Mouse (Mus musculus): ENCODE measurements around the gene Pacsin2. TPM values are rescaled to one million over a fixed set of nuclear protein-coding genes. Genes with fewer than 3 reads are reported as not detected.
"Not testable (repeated sequence)": the region's sequence is repeated elsewhere in the genome, so short reads cannot be mapped to it uniquely, and the experiment has no call there.

The Pacsin2 gene
- total RNA-seq, 2 experiments from 2014 or later, result 105 to 116 TPM

DNA sequence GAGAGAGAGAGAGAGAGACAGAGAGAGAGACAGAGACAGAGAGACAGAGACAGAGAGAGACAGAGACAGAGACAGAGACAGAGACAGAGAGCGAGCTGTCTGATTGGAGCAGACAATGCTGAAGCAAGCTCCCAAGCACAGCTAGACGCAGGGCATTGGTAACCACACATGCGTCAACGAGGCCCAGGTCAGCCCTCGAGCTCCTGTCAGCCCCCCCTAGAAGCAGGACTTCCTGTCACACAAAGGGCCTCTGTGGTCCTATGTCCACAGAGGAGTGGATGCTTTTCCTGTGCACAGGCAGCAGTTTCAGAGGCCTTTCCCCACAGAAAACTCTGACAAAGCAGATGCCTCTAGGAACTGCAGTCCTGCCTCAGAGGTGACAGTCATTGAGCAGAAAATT, 38.6 kb downstream of the Pacsin2 start:
- DNase-seq (ENCODE audit: low spot score in 2 of 2), result no peak

DNA sequence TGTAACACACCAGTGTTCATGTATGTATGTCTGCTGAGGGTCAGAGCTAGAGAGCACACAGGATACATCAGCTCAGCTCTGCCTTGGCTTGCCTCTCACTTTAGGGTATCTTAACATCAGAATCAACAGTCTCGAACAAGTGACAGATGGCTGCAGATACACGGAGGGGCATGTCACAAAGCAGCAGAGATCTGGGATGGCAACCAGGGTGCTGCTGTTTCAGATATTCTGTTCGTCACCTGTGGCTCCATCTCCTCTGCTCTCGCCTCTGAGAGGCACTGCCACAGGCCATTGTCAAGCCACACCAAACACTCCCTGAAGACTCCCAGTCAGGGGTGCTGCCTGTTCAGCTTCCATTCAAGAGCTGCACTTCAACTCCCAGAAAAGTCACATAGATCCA, 39.1 kb downstream of the Pacsin2 start:
- no peak for DNase-seq (ENCODE audit: low spot score in 2 of 2)

DNA sequence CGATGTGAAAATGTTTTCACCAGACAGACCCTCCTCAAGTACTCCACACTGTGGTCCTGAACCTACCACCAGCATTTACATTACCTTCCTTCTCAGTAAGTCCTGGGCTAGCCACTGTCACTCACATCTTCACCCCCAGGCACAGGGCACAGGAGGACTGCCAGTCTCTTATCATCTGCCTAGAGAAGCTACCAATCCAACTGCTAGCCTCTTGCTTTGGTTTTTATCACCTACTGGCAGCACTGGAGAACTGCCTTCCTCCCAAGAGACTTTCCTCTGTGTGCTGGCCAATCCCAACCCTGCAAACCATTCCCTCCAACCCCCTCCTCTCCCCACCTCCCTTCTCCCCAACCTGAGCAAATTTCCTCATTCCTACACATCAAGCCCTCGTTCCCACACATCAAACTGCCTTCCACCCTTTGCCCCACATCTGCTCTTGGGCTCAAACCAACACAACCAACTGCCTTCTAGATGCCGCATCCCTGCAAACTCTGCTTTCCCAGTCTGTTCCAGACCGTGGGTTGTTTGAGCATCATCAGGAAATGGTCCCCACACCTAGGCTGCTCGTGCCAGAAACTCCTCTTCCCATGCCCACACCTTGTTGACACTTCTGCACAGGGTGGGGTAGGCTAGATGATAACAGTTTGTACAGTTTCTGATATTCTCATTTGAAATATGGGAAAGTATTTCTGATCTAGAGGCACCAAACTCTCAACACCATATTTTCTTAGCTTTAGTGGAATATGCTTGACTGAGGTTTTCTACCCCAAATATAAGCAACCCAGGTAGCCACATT, 40.6 kb downstream of the Pacsin2 start:
- no peak for DNase-seq (ENCODE audit: low spot score in 2 of 2)

DNA sequence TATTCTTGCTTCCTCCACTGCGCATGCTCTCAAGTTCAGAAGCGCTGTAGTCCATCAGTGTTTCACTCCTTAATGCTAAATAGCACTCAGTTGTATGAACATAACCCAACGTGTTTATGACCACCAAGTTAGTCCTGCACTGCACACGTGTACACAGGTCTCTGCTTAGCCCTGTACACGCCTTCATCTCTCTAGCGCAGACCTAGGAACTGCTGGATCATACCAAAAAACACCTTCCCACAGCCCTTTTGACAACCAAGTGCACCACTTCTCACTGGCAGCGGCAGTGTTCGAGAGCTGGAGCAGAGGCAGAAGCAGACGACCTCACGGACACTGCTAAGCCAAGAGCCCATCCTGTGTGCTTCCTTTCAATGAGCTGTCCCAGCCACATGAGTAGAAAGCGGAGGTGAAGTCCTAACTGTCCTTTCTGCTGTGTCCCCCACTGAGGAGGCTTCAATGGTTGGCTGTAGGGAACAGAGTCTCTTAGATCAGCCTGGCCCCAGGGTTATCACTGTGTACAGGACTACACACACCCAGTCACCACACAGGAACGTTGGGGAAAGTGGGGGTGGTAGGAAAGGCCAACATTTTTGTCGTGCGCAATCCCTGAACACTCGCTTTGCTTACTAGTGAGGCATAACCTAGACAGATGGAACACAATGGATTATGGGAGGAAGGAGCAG, 42.0 kb downstream of the Pacsin2 start:
- DNase-seq (ENCODE audit: low spot score in 2 of 2), result no peak

DNA sequence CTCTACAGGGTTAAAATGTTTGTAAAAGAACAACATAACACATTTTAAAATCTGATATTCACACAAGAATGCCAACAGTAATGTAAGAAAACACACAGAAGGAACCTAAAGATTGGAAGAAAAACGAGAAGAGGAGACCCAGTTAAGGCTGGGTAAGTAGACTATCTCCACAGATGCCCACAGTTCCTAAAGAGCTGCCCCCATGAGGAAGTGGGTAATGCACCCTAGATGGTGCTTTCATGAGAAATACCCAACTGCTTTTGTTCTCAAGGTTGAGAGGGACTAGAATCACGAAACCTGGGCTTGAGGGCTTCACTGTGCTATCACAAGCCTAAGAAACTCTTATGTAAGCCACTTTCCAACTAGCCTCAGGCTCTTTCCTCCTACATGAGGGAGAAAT, 44.8 kb downstream of the Pacsin2 start:
- DNase-seq (ENCODE audit: low spot score in 2 of 2), result no peak

DNA sequence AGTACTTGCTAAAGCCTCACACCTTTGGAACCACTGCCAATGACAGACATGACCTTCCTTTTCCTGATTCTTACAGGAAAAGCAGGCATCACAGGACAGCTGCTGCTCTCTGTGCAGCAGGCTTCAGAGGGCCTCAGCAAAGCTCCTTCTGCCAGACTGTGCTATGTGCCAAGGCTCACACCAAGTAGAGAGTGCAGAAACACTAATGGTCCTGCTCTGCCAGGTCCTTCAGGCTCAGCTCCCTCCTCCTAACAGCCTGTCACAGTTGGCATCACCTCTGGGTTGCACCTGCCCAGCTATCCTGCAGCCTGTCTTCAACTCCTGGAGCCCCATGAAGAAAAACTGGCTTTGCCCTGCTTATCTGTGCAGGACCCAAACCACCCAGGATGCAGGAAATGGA, 45.7 kb downstream of the Pacsin2 start:
- no peak for DNase-seq (ENCODE audit: low spot score in 2 of 2)

DNA sequence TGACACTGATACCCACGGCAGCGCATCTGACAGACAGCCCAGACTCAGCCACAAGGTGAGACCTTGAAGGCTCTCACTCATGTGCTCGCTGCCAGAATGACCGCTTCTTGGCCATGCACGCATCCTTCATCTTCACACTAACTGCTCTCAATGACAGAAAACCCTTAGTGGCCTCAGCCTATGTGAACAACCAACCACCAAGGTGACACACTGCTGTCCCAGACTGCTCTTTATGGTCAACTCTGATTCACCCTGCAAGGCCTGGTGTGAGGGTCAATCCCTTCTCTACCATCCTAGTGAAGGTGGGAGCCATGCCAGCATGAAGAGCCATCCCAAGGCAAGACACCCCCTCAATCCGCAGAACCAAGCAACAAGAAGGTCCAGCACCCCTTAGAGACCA, 46.5 kb downstream of the Pacsin2 start:
- no peak for DNase-seq (ENCODE audit: low spot score in 2 of 2)

DNA sequence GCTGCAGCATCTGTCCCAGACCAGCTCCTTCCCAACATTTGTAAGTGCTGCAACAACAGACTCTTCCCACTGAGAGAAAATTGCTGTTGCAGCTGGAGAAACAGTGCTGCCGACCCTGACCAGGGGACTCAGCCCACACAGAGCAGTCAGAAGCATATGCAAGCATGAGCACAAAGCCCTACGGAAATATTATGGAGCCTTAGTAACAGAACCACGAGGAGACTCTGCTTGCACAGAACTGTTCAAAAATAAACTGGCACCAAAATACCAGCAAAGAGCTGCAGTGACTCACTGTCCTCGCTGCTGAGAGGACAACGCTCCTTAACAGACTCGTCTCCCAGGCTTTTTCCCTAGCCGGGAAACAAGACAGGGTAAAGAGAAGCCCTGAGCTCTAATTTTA, 47.0 kb downstream of the Pacsin2 start:
- peak; percentile 40 to 63 for DNase-seq (ENCODE audit: low spot score in 2 of 2)

DNA sequence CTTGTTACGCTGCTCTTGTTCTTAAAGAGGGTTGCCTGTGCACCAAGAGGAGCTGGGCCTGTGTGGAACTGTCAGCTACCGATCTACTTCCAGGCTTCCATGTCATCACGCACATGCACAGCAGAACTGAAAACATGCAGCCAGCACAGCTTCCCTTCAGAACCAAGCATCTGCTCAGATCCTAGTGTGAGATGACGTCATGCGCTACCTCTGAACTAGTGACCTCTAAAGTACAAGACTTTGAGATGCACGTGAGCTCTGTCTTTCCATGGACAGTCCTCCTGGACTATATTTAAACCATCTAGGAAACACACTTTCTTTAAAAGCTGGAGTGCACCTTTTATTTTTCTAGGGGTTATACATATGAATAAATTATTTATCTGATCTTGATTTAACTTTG, 49.0 kb downstream of the Pacsin2 start:
- DNase-seq (ENCODE audit: low spot score in 2 of 2), result no peak

DNA sequence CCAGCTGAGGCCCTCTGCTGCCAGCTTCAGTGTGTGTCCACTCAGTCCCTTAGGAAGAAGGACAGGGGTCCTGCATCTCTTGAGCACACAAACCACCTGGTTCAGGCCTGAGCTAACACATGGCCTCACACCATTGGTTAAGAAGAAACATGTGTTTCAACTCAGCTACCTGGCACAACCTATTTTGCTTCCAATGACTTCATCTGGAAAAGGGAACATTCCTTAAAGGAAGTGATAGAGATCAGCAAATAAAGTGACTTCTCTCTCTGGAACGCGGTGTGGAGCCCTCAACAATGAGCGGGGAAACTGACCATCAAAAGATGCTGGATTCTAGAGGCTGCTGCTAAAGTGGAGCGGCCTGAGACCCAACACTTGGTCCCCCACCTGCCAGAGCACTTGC, 52.8 kb downstream of the Pacsin2 start:
- no peak for DNase-seq (ENCODE audit: low spot score in 2 of 2)

DNA sequence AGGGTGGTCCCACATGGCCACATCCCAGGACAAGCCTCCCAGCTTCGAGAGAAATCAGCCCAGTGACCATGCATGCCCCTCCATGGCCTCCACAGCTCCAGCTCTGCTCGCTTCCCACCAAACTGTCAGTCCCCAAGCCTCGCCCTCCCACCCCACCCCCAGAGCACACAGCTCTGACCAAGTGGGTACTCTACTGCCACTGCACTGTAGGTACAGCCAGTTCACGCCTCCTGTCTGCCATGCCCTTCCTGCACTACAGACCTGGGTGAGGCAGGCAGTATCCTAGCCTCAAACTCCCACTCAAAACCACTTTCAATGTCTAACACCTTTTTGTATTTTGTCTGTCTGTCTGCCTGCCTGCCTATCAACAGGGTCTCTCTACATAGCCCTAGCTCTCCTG, 53.7 kb downstream of the Pacsin2 start:
- DNase-seq (ENCODE audit: low spot score in 2 of 2), result no peak

DNA sequence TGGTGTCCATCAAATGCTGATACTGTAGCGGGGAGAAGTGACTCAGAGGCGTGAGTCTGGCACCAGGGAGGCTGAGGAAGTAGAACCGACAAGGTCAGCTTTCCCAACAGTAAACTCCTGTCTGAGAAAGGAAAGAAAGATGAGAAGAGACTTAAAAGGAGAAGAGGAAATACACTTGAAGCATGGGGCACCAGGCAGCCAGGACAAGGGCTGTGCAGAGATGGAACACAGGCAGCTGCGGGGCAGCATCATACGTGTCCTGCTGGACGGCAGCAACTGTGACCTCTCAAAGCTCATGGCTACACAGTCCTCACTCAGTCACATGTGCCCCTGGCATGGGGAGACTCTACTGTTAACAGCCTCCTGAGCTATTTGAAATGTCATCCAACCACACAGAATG, 54.1 kb downstream of the Pacsin2 start:
- no peak for DNase-seq (ENCODE audit: low spot score in 2 of 2)

DNA sequence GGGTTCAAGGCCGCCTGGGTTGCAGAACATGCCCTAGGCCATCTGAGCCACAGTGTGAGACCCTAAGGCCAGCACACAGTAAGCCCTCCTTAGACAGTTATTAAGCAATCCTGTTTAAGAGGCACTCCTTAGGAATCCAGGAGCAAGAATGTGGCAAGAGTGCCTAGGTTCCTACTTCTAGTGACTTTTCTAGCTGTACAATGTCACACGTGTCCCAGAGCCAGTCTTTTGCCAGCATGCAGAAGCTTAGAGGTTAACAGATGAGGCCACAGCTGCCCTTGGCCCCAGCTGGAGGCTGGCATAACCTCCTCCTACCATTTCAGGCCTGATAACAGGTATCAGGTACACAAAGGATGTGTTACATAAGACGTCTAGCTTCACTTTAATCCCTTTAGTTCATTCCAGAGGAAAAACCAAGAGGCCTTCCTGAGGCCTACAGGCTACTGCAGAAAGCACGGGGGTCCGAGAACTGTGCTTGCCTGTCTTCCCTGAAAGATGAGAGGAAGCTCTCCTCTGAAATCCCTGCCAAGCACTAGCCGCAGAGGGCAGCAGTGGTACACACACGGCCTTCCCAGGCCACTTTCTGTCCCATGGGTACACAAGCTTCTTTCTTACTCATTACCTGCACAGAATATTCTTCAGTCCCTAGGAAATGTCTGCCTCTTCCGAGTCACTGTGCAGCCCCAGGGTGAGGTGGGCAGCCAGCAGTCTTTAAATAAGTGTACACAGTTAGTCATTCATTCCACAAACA, 55.5 kb downstream of the Pacsin2 start:
- DNase-seq (ENCODE audit: low spot score in 2 of 2), result peak in 1 of 2 experiments; percentile 37

DNA sequence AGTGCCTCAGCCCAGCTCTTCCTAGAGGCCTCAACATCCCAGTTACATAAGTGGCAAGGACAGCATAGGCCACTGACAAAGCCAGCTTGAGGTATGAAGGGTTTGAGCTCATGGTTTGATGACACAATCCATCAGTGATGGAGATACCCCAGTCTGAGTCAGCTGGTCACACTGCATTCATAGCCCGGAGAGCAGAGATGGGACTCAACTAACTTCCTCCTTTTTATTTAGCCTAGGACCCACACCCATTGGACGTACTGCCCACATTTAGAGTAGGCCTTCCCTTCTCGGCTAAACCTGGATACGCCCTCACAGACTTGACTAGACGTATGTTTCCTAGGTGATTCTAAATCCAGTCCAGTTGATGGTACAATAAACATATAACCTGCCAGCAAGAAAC, 56.2 kb downstream of the Pacsin2 start:
- DNase-seq (ENCODE audit: low spot score in 2 of 2), result no peak

DNA sequence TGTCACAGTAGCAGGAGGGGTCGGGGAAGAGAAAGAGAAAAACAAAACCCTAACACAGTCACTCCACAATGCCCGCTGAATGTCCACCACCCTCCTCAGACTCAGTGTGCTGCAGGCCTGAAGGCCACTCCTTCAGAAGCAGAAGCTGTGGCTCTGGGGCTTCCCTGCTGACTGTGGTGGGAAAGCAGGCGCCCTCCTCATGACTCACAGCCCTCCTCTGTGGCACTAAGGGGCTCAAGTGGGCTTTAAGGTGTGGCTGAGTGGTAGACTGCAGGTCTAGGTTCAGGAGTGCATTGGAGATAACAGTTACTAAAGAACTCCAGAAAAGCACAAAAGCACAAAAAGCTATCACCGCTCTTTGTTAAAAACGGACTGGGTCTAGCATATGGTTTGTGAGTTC, 56.9 kb downstream of the Pacsin2 start:
- no peak for DNase-seq (ENCODE audit: low spot score in 2 of 2)

DNA sequence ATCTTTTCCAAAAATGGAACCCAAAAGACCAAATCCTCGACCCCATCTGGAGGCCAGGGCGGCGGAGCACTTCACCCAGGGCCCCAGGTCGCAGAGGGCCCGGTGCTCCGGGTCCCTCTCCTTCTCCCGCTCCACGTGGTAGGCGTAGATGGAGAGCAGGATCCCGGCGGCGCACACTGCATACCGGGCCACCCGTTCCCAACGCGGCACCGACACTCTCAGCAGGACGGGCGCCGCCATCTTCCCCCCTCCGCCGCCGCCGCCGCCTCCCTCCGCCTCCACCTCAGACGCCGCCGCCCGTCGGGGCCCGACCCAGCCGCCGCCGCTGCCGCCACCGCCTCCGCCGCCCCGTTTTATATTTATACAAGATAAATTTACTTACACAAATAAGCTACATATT, 58.5 kb downstream of the Pacsin2 start:
- DNase-seq (ENCODE audit: low spot score in 2 of 2), result not testable (repeated sequence)

DNA sequence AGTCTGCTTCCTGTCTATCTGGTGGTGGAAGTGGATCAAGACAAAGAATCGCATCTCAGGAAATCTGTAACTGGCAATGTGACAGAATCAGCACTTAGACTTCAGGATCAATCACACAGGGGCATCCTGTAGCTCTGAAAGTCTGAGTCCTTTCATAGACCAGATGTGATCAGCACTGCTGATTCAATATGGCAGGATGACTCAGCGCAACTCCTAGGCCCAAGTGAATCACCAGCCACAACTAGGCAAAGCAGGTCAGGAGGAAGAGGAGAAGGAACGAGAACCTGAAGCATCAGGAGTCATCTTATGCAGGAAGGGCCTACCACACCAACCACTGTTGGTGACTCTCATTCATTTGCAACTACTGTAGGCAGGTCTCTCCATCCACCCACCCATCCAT, 60.4 kb downstream of the Pacsin2 start:
- DNase-seq (ENCODE audit: low spot score in 2 of 2), result no peak

DNA sequence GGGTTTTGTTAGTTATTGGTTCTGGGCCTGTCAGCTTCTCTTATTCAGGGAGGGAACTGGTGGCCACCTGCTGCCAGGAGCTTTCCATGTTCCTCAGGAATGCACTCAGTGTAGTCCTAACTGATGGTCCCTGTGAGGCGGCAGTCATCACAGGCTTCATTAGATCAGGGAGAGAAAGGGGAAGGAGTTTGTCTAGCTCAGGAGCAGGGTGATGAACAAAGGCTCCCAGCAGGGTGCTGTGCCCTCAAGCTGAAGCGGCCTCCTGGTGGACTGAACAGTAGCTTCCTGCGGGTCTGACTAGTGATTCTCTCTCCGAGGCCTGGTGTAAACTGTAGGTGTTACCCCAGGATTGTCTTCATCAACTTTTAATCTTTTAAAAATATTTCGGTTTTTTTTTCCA, 61.4 kb downstream of the Pacsin2 start:
- no peak for DNase-seq (ENCODE audit: low spot score in 2 of 2)

DNA sequence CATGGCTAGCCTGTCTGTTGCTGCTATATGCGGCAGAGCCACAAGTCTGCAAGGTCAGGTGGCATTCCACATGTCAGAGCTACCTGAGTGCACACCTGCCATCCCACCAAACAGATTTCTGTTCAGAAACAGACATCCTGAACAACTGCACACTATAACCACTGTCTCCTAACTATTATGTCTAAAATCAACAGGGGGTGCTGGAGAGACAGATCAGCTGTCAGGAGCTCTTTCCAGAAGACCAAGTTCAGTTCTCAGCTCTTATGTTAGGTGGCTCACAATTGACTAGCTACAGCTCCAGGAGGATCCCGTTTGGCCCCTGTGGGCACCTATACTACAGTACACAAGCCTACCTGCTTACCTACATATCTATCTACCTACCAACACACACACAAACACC, 71.7 kb downstream of the Pacsin2 start:
- no peak for DNase-seq (ENCODE audit: low spot score in 2 of 2)

DNA sequence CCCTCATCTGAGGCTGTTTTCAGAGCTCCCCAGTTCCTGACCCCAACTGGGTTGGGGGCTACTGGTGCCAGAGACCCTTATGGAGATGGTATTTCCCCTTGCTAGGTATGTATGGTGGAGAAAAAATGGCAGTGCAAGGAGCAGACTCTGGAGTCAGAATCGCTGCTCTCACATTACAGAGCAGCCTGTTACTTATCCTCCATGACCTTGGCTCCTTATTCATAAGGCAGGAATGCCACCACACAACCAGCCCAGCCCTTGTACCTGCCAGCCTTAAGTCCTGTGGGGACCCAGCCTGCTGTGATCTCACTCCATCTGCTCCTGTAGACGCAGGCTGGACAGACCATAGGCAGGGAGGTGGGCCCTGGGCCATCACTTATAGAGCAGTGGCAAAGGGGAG, 76.5 kb downstream of the Pacsin2 start:
- DNase-seq (ENCODE audit: low spot score in 2 of 2), result no peak

DNA sequence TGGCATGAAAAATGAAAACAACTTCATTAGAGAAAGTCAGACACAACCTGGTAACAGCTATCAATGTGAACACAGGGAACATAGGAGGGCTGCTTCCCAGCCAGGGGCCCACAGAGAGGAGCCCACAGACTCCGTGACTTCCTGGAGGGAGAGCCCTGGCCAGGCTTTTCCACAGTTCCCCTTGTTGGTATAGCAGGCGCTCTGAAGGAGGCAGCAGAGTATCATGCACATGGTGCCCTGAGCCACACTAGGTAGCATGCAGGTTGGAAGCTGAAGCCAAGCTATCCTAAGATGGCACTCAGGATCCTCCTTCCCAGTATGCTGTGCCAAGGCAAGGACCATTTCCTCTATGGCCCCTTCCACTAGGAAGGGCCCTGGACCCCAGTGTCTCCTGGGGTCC, 80.8 kb downstream of the Pacsin2 start:
- DNase-seq (ENCODE audit: low spot score in 2 of 2), result no peak

DNA sequence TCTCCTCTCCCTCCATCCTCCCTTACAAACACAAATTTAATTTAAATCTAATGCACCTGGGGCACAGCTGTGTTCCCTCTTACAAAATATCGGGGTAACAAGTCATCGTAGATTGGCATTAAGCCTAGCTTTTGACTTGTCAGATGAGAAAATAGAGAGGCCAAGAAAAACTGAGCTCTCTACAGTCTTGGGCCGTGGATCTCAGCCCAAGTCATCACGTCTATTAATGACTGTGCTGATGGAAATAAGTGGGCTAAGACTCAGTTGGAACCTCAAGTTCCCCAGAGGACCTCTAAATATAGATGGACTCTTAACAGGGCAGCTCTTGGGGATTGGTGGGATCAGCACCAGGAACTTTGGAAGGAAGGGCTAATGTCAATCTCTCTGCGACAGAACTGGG, 81.3 kb downstream of the Pacsin2 start:
- DNase-seq (ENCODE audit: low spot score in 2 of 2), result no peak

All from left cerebral cortex, adult 18-20 months (tissue).